Mouse (Mus musculus): ENCODE data around the gene Scgb1b30. TPM values are rescaled to one million over a fixed set of nuclear protein-coding genes. Genes with fewer than 3 reads are reported as not detected.

Scgb1b30 gene
- not detected for polyA plus RNA-seq (2015; fragmentation: Illumina TruSeq; extraction: RNeasy Lipid Tissue Mini Kit (QIAGEN cat#74804); ENCODE audit: low read depth, low replicate concordance)

GRCm38 (mm10) chr7:34094911-34095481 is at the start of gene Scgb1b30:
TSS of gene Scgb1b30 (plus strand) at chr7:34095431.

GRCm38 (mm10) chr7:34133117-34133762 is 38.0 kb downstream of the Scgb1b30 start, which contains the start of gene Wtip:
TSS of gene Wtip (minus strand) at chr7:34133268.

Other genes with a start within 250 kb of the Scgb1b30 start
- not detected for gene Scgb2b26, start 150.4 kb upstream of the Scgb1b30 start, polyA plus RNA-seq (2015; fragmentation: Illumina TruSeq; extraction: RNeasy Lipid Tissue Mini Kit (QIAGEN cat#74804); ENCODE audit: low read depth, low replicate concordance)
- not detected for gene Scgb2b27, start 81.5 kb upstream of the Scgb1b30 start, polyA plus RNA-seq (2015; fragmentation: Illumina TruSeq; extraction: RNeasy Lipid Tissue Mini Kit (QIAGEN cat#74804); ENCODE audit: low read depth, low replicate concordance)
- gene Scgb1b27, start 73.9 kb upstream of the Scgb1b30 start, polyA plus RNA-seq (2015; fragmentation: Illumina TruSeq; extraction: RNeasy Lipid Tissue Mini Kit (QIAGEN cat#74804); ENCODE audit: low read depth, low replicate concordance), result not detected
- gene Wtip, start 37.8 kb downstream of the Scgb1b30 start, polyA plus RNA-seq (2015; fragmentation: Illumina TruSeq; extraction: RNeasy Lipid Tissue Mini Kit (QIAGEN cat#74804); ENCODE audit: low read depth, low replicate concordance), result 9.7 TPM
- 122 TPM for gene Uba2, start 74.2 kb downstream of the Scgb1b30 start, polyA plus RNA-seq (2015; fragmentation: Illumina TruSeq; extraction: RNeasy Lipid Tissue Mini Kit (QIAGEN cat#74804); ENCODE audit: low read depth, low replicate concordance)
- 33.6 TPM for gene Pdcd2l, start 101.2 kb downstream of the Scgb1b30 start, polyA plus RNA-seq (2015; fragmentation: Illumina TruSeq; extraction: RNeasy Lipid Tissue Mini Kit (QIAGEN cat#74804); ENCODE audit: low read depth, low replicate concordance)
- 641 TPM for gene Gpi1, start 134.9 kb downstream of the Scgb1b30 start, polyA plus RNA-seq (2015; fragmentation: Illumina TruSeq; extraction: RNeasy Lipid Tissue Mini Kit (QIAGEN cat#74804); ENCODE audit: low read depth, low replicate concordance)
- gene Gm6096, start 155.6 kb downstream of the Scgb1b30 start, polyA plus RNA-seq (2015; fragmentation: Illumina TruSeq; extraction: RNeasy Lipid Tissue Mini Kit (QIAGEN cat#74804); ENCODE audit: low read depth, low replicate concordance), result not detected
- 25.7 TPM for gene 4931406P16Rik, start 218.1 kb downstream of the Scgb1b30 start, polyA plus RNA-seq (2015; fragmentation: Illumina TruSeq; extraction: RNeasy Lipid Tissue Mini Kit (QIAGEN cat#74804); ENCODE audit: low read depth, low replicate concordance)